Mouse (Mus musculus): ENCODE data around the gene Gm3952. TPM values are rescaled to one million over a fixed set of nuclear protein-coding genes. Genes with fewer than 3 reads are reported as not detected.

Gene Gm3952
- not detected for total RNA-seq (2021)

DNA sequence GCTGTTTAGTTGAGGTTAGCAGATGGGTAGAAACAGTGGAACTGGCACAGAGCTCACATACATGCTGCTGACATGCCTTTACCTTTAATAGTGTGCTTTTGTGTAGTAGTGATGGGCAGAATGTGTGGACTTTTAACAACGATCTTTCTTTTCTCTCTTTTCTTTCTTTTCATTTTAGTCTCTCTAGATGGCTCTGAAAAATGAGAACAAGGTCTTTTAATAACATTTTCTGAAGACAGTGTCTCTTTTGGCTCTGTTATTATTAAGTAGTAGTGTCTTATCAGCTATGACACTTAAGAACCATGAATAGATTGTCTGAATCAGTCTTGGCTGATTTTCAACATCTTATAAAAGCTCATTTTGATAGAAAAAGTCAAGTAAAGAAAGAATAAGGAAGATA is at the start of gene Gm3952:
TSS of gene Gm3952 (minus strand) at position 101 of the 400 bp plus-strand sequence.
- DNase-seq: no peak

DNA sequence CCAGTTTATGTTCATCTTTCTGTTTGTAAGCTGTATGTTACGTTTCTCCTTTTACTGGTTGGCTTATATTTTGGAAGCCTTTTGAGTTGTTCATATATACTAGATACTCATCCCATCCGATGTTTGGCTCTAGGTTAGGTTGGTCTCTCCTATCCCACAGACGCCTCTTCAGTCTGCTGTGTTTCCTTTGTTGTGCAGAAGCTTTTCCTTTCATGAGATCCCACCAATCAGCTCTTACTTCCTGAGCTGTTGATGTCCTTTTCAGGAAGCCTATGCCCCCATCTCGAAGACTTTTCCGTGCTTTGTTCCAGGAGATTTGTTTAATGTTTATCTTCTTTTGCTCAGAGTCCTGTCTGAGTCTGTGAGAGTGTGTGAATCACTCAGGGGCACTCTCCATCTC is 45.3 kb upstream of the Gm3952 start:
- DNase-seq: no peak

GRCm38 (mm10) chr8:128812521-128812920 is 14.0 kb upstream of the Gm3952 start:
- no peak for DNase-seq

GRCm38 (mm10) chr8:128735692-128736091 is 62.8 kb downstream of the Gm3952 start:
- DNase-seq: no peak

- no peak for DNase-seq
Measured at GRCm38 (mm10) chr8:128734118-128734517, 64.4 kb downstream of the Gm3952 start.

GRCm38 (mm10) chr8:128732254-128732653 is 66.2 kb downstream of the Gm3952 start:
- DNase-seq: no peak

GRCm38 (mm10) chr8:128727213-128727612 is 71.3 kb downstream of the Gm3952 start:
- no peak for DNase-seq

DNA sequence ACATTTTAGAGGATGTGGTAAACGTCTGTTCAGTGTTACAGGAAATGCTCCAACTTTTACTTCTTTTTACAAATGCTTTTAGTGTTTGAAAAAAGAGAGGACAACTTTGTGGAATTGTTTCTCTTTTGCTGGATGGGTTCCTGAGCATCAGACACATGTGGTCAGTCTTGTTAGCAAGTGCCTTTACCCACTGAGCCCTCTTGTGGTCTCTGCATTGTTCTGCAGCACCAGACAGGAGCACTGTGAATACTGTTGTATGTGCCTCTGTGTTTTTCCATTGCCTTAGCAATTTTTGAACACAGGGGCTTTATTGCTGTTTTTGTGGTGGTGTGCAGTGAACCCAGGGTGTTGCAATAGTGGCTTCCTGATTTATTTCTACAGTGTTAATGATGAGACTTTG is 73.7 kb downstream of the Gm3952 start:
- no peak for DNase-seq

- peak in 1 of 2 experiments; percentile 24 for DNase-seq
Measured at GRCm38 (mm10) chr8:128716184-128716583, 82.3 kb downstream of the Gm3952 start.

- peak; percentile 30 to 59 for DNase-seq
Measured at GRCm38 (mm10) chr8:128709261-128709660, 89.2 kb downstream of the Gm3952 start.

- DNase-seq: no peak
Measured at GRCm38 (mm10) chr8:128704836-128705235, 93.7 kb downstream of the Gm3952 start.

- DNase-seq: no peak
Measured at GRCm38 (mm10) chr8:128704376-128704775, 94.1 kb downstream of the Gm3952 start.

- DNase-seq: no peak
Measured at GRCm38 (mm10) chr8:128697945-128698344, 100.5 kb downstream of the Gm3952 start.

- DNase-seq: no peak
Measured at GRCm38 (mm10) chr8:128696701-128697397, 101.6 kb downstream of the Gm3952 start.

Other genes starting within 250 kb of the Gm3952 start
- gene Itgb1, start 113.0 kb downstream of the Gm3952 start, total RNA-seq (2021): 10 to 100 TPM; 42.7 to 45.3 TPM